Mouse (Mus musculus): ENCODE data around the gene Rtn2. TPM values are rescaled to one million over a fixed set of nuclear protein-coding genes. Genes with fewer than 3 reads are reported as not detected.

Rtn2 gene
- total RNA-seq, 2 experiments from 2014 or later: 19.3 to 28.8 TPM

- DNase-seq (ENCODE audit: low spot score in 2 of 2): peak in 1 of 2 experiments; percentile 54
Measured at GRCm38 (mm10) chr7:19300501-19301421, 18.3 kb downstream of the Rtn2 start.

- no peak for DNase-seq (ENCODE audit: low spot score in 2 of 2)
Measured at GRCm38 (mm10) chr7:19301461-19302263, 19.2 kb downstream of the Rtn2 start.

- DNase-seq (ENCODE audit: low spot score in 2 of 2): no peak
Measured at GRCm38 (mm10) chr7:19302264-19303045, 20.0 kb downstream of the Rtn2 start.

GRCm38 (mm10) chr7:19303046-19303305 is 20.6 kb downstream of the Rtn2 start:
- DNase-seq (ENCODE audit: low spot score in 2 of 2): no peak

GRCm38 (mm10) chr7:19303770-19304169 is 21.3 kb downstream of the Rtn2 start:
- DNase-seq (ENCODE audit: low spot score in 2 of 2): peak; percentile 68 to 74

GRCm38 (mm10) chr7:19304501-19305412 is 22.3 kb downstream of the Rtn2 start:
- no peak for DNase-seq (ENCODE audit: low spot score in 2 of 2)

- DNase-seq (ENCODE audit: low spot score in 2 of 2): no peak
Measured at GRCm38 (mm10) chr7:19305413-19305735, 22.9 kb downstream of the Rtn2 start.

- DNase-seq (ENCODE audit: low spot score in 2 of 2): no peak
Measured at GRCm38 (mm10) chr7:19305796-19306765, 23.7 kb downstream of the Rtn2 start.

- no peak for DNase-seq (ENCODE audit: low spot score in 2 of 2)
Measured at GRCm38 (mm10) chr7:19306819-19307738, 24.7 kb downstream of the Rtn2 start.

GRCm38 (mm10) chr7:19307739-19308453 is 25.5 kb downstream of the Rtn2 start:
- no peak for DNase-seq (ENCODE audit: low spot score in 2 of 2)

- peak; percentile 85 to 93 for DNase-seq (ENCODE audit: low spot score in 2 of 2)
Measured at GRCm38 (mm10) chr7:19308454-19309277, 26.2 kb downstream of the Rtn2 start.

- DNase-seq (ENCODE audit: low spot score in 2 of 2): no peak
Measured at GRCm38 (mm10) chr7:19309278-19309883, 27.0 kb downstream of the Rtn2 start.

GRCm38 (mm10) chr7:19309884-19310641 is 27.6 kb downstream of the Rtn2 start, which contains the start of gene Fosb:
Gene Fosb, minus strand, starts transcription at chr7:19310051.
- DNase-seq (ENCODE audit: low spot score in 2 of 2): peak; percentile 75 to 87

GRCm38 (mm10) chr7:19311991-19312390 is 29.6 kb downstream of the Rtn2 start:
- no peak for DNase-seq (ENCODE audit: low spot score in 2 of 2)

GRCm38 (mm10) chr7:19314033-19314432 is 31.6 kb downstream of the Rtn2 start:
- no peak for DNase-seq (ENCODE audit: low spot score in 2 of 2)
